ENCODE assay signal across 13 mouse cellular contexts in the genomic region with DNA sequence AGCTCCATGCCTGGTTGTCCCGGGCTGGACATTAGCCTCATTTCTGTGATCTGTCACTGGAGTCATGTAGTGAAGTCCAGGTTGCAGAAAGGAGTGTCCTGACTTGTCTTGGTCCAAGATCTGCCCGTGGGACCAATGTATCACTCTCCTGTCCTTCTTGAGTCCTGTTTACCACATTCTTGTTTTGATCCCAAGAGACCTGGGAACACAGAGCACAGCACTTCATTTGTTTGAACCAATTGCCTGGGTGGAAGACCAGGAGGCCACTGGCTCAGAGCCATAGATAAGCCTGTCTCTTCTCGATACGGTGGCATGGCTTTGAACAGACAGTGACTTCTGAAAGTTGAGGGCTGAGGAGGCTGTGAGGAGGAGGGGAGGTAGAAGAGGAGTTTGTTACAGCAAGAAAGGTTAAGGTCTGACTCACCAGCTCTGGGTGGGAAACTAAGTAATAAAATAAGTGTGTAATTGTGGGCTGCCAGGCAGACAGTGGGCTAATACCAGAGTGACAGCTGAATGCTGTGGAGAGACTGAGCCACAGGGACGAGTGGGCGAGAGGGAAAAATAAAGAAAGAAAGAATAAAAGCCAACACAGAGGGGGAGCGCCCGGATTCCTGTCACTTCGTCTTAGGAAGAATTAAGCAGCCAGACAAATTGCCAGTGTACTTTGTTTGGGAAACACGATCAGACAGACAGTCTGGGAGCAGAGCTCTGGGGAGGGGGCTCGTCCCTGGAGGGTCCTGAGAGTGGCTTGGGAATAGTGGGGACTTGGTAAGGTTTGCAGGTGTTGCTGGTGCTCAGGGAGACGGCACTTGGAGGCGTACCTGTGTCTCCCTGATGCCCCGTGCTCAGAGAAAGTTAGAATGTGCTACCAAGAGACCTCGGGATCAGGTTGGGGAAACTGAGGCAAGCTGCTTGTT. TPM values are rescaled to one million over a fixed set of nuclear protein-coding genes. Genes with fewer than 3 reads are reported as not detected.
DNase-seq lines count a peak whose midpoint lies in the region; ATAC-seq and TF ChIP-seq lines count a peak whose summit lies in the region.
"Had no signal": no experiment of that assay in that cellular context is flagged by ENCODE, and none has a peak within 500 bp of the region (broad histone marks: within the 10 kb centered on the region; RNA-seq: fewer than 3 reads in every experiment).

No protein-coding gene starts in this region.

- H3K27me3 ChIP-seq in kidney, postnatal 0 days (ENCODE audit: insufficient read depth, low read length), result no peaks in the 10 kb centered on the region
- no peaks in the 10 kb centered on the region for H3K27me3 ChIP-seq in neural tube, embryonic 11.5 days (ENCODE audit: control insufficient read depth, insufficient read depth, low read length)
- no peaks in the 10 kb centered on the region for H3K27me3 ChIP-seq in neural tube, embryonic 15.5 days (replicated peaks)
- H3K27me3 ChIP-seq in midbrain, embryonic 14.5 days (ENCODE audit: control insufficient read depth, insufficient read depth, low read length), result no peaks in the 10 kb centered on the region
- H3K27me3 ChIP-seq: heart, embryonic 12.5 days had no signal

- no peaks in the 10 kb centered on the region for H3K9me3 ChIP-seq in kidney, postnatal 0 days (replicated peaks; ENCODE audit: low read length)
- no peaks in the 10 kb centered on the region for H3K9me3 ChIP-seq in neural tube, embryonic 11.5 days (ENCODE audit: control insufficient read depth, low read length)
- no peaks in the 10 kb centered on the region for H3K9me3 ChIP-seq in neural tube, embryonic 15.5 days (replicated peaks)
- no peaks in the 10 kb centered on the region for H3K9me3 ChIP-seq in midbrain, embryonic 14.5 days (ENCODE audit: control insufficient read depth, low read length)
- H3K9me3 ChIP-seq: heart, embryonic 12.5 days had no signal

- H3K36me3 ChIP-seq in kidney, postnatal 0 days (ENCODE audit: insufficient read depth, low read length), result no peaks in the 10 kb centered on the region
- no peaks in the 10 kb centered on the region for H3K36me3 ChIP-seq in neural tube, embryonic 11.5 days (ENCODE audit: control insufficient read depth, insufficient read depth, low read length)
- no peaks in the 10 kb centered on the region for H3K36me3 ChIP-seq in neural tube, embryonic 15.5 days
- H3K36me3 ChIP-seq in midbrain, embryonic 14.5 days (ENCODE audit: control insufficient read depth, insufficient read depth, low read length), result no peaks in the 10 kb centered on the region
- H3K36me3 ChIP-seq: heart, embryonic 12.5 days had no signal

- 42% methylated on average over 15 of the region's 15 CpGs for WGBS in kidney, postnatal 0 days
- 54% methylated on average over 15 of the region's 15 CpGs for WGBS in neural tube, embryonic 11.5 days
- 34% methylated on average over 15 of the region's 15 CpGs for WGBS in neural tube, embryonic 15.5 days
- 20% methylated on average over 15 of the region's 15 CpGs for WGBS in midbrain, embryonic 14.5 days

- H3K4me3 ChIP-seq in kidney, postnatal 0 days (replicated peaks; ENCODE audit: low read depth, low read length), result no peak overlapping the region
- no peak overlapping the region for H3K4me3 ChIP-seq in neural tube, embryonic 11.5 days (ENCODE audit: low read depth, low read length)
- H3K4me3 ChIP-seq in neural tube, embryonic 15.5 days (replicated peaks), result no peak overlapping the region
- H3K4me3 ChIP-seq in midbrain, embryonic 14.5 days (replicated peaks; ENCODE audit: low read depth, low read length), result no peak overlapping the region
- H3K4me3 ChIP-seq: heart, embryonic 12.5 days had no signal

- peak; percentile 51 for DNase-seq in adrenal gland, postnatal 14 days
- DNase-seq in adrenal gland, postnatal 4 days (ENCODE audit: low spot score in 2 of 2), result no peak
- no peak for DNase-seq in kidney, postnatal 0 days (ENCODE audit: low spot score)
- no peak for DNase-seq in kidney, adult 11 months
- no peak for DNase-seq in neural tube, embryonic 11.5 days (ENCODE audit: low spot score)
- peak; percentile 35 for DNase-seq in midbrain, embryonic 14.5 days
- DNase-seq in embryo, embryonic 11 days, result no peak
- DNase-seq: cerebellum, adult 8-10 months; left cerebral cortex, postnatal 4 days had no signal

- no peak for TF ChIP-seq CTCF in kidney, postnatal 0 days (IDR thresholded peaks at IDR 0.05; ENCODE audit: low read depth)

- no peaks in the 10 kb centered on the region for H3K4me1 ChIP-seq in kidney, postnatal 0 days (replicated peaks; ENCODE audit: insufficient read depth, low read length)
- no peaks in the 10 kb centered on the region for H3K4me1 ChIP-seq in neural tube, embryonic 11.5 days (ENCODE audit: control insufficient read depth, insufficient read depth, low read length)
- 0 out of 2 replicates have a peak, but pooled peaks cover 4% of the 10 kb centered on the region for H3K4me1 ChIP-seq in neural tube, embryonic 15.5 days
- H3K4me1 ChIP-seq in midbrain, embryonic 14.5 days (ENCODE audit: control insufficient read depth, insufficient read depth, low read length), result peaks cover 5% of the 10 kb centered on the region; the same call in 1 of the 2 replicates

- no peak overlapping the region for H3K9ac ChIP-seq in kidney, postnatal 0 days (ENCODE audit: low read depth, low read length)
- H3K9ac ChIP-seq in neural tube, embryonic 11.5 days (ENCODE audit: low read length), result no peak overlapping the region
- H3K9ac ChIP-seq in neural tube, embryonic 15.5 days (replicated peaks), result no peak overlapping the region
- no peak overlapping the region for H3K9ac ChIP-seq in midbrain, embryonic 14.5 days (replicated peaks; ENCODE audit: low read length)
- H3K9ac ChIP-seq: heart, embryonic 12.5 days had no signal

- no peak overlapping the region for H3K4me2 ChIP-seq in kidney, postnatal 0 days (ENCODE audit: low read length)
- H3K4me2 ChIP-seq in neural tube, embryonic 11.5 days (ENCODE audit: low read depth), result no peak overlapping the region
- H3K4me2 ChIP-seq in neural tube, embryonic 15.5 days, result no peak overlapping the region
- no peak overlapping the region for H3K4me2 ChIP-seq in midbrain, embryonic 14.5 days (ENCODE audit: low read length)
- H3K4me2 ChIP-seq: heart, embryonic 12.5 days had no signal

- 0 out of 2 replicates have a peak, but pooled peaks have one; percentile 17 for ATAC-seq in kidney, postnatal 0 days (replicated peaks; ENCODE audit: low FRiP score, low read depth)
- ATAC-seq in neural tube, embryonic 11.5 days (ENCODE audit: insufficient read depth, low FRiP score, low TSS enrichment), result peak; percentile 64; the same call in 1 of the 2 replicates
- ATAC-seq in neural tube, embryonic 15.5 days (ENCODE audit: low FRiP score), result no peak
- ATAC-seq in midbrain, embryonic 14.5 days (ENCODE audit: low FRiP score, low TSS enrichment), result peak; percentile 48; the same call in 1 of the 2 replicates

- no peak overlapping the region for H3K27ac ChIP-seq in kidney, postnatal 0 days
- no peak overlapping the region for H3K27ac ChIP-seq in neural tube, embryonic 11.5 days (ENCODE audit: low read depth, low read length)
- H3K27ac ChIP-seq in neural tube, embryonic 15.5 days (replicated peaks), result no peak overlapping the region
- H3K27ac ChIP-seq in midbrain, embryonic 14.5 days (replicated peaks; ENCODE audit: low read depth, low read length), result no peak overlapping the region
- H3K27ac ChIP-seq: macrophage had no signal

RNA-seq across cellular contexts. Expression of gene Pck1, which starts 14.3 kb away (rescaled TPM):
- total RNA-seq in adrenal gland, postnatal 14 days (2021), result 1,355 and 1,486 TPM in 2 replicates
- total RNA-seq in adrenal gland, postnatal 4 days (2021), result 100 to 1,000 TPM; 190 to 200 TPM
- 47.2 and 67.8 TPM in 2 replicates for polyA plus RNA-seq in kidney, postnatal 0 days (2015; fragmentation: Nextera tagmentation; extraction: Ambion mirVana)
- not detected in 2 replicates for polyA plus RNA-seq in neural tube, embryonic 11.5 days (2014; fragmentation: Nextera tagmentation; extraction: Ambion mirVana)
- polyA plus RNA-seq in neural tube, embryonic 15.5 days (2015; fragmentation: Nextera tagmentation; extraction: Ambion mirVana), result 0.34 TPM in 1 of 2 replicates, not detected in the other
- polyA plus RNA-seq in midbrain, embryonic 14.5 days (2014; fragmentation: Nextera tagmentation; extraction: Ambion mirVana), result not detected in 2 replicates
- total RNA-seq: hematopoietic stem cell, adult 5-6 weeks; left cerebral cortex, postnatal 4 days had no signal
- polyA plus RNA-seq: macrophage had no signal

RNA-seq across cellular contexts. Expression of gene Ctcfl, which starts 19.3 kb away (rescaled TPM):
- 0.15 TPM in 2 replicates for total RNA-seq in adrenal gland, postnatal 14 days (2021)
- total RNA-seq in adrenal gland, postnatal 4 days (2021), result not detected
- 0.08 TPM in 1 of 2 replicates, not detected in the other for polyA plus RNA-seq in kidney, postnatal 0 days (2015; fragmentation: Nextera tagmentation; extraction: Ambion mirVana)
- polyA plus RNA-seq in neural tube, embryonic 11.5 days (2014; fragmentation: Nextera tagmentation; extraction: Ambion mirVana), result 0.09 TPM in 1 of 2 replicates, not detected in the other
- polyA plus RNA-seq in neural tube, embryonic 15.5 days (2015; fragmentation: Nextera tagmentation; extraction: Ambion mirVana), result 0.09 and 0.10 TPM in 2 replicates
- not detected in 2 replicates for polyA plus RNA-seq in midbrain, embryonic 14.5 days (2014; fragmentation: Nextera tagmentation; extraction: Ambion mirVana)
- total RNA-seq: hematopoietic stem cell, adult 5-6 weeks; left cerebral cortex, postnatal 4 days had no signal
- polyA plus RNA-seq: macrophage had no signal

Comparison
In these comparisons a context has a peak if more than half of its experiments do, and no peak if none do; other contexts are left out.
1. DNase-seq: peak in adrenal gland, postnatal 14 days (single experiment) and midbrain, embryonic 14.5 days (single experiment); none in adrenal gland, postnatal 4 days (0 of 2), kidney, postnatal 0 days (single experiment), kidney, adult 11 months (single experiment), neural tube, embryonic 11.5 days (single experiment) and embryo, embryonic 11 days (single experiment).
2. RNA of gene Pck1, which starts 14.3 kb away (polyA plus RNA-seq): 47.2 to 67.8 TPM in kidney, postnatal 0 days; 0.34 TPM in neural tube, embryonic 15.5 days, not detected in neural tube, embryonic 11.5 days and not detected in midbrain, embryonic 14.5 days; every median in the first group is over 10 times any median in the second.